Mouse (Mus musculus): ENCODE data around the gene Usp15. TPM values are rescaled to one million over a fixed set of nuclear protein-coding genes. Genes with fewer than 3 reads are reported as not detected.

Usp15 gene
- total and polyA plus RNA-seq, 3 experiments = 65.4 to 124 (median 113) TPM

DNA sequence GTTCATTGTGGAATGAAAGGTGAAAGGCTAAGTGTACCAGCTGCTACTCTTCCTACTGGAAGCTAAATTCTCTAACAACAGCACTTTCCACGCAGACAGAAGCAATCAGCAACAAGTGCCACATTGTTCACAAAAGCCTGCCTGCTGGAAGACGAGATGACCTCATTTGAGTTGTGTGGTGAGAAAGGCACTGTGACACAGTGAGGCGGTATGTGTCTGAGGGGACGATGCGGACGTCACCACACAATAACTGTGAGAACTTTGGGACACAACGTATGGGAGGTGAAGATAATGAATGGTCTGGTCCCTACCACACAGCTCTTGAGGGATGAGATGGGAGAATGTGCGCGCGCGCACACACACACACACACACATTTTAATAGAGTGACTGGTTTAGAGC, 86.2 kb downstream of the Usp15 start:
- Histone ChIP-seq H3K36me3 (replicated peaks in 1 of 2; ENCODE audit: control insufficient read depth in 1 of 2, insufficient read depth in 1 of 2, low read length in 1 of 2) (peaks cover 33 to 59% of the 10 kb centered on the region in 2 experiments), H3K79me2 (replicated peaks; ENCODE audit: control insufficient read depth, extremely low read depth, insufficient read depth, poor library complexity, severe bottlenecking) (no peaks in the 10 kb centered on the region), H3K27ac (ENCODE audit: insufficient read depth, low read depth) (no peak overlapping the region), H3K9ac (ENCODE audit: insufficient read depth, low read depth) (no peak overlapping the region), H3K4me3 (replicated peaks in 1 of 3; ENCODE audit: low read depth in 2 of 3, low read length in 2 of 3, poor library complexity in 1 of 3) (no peak overlapping the region), H3K4me2 (ENCODE audit: insufficient read depth, low read depth, poor library complexity, severe bottlenecking) (no peak overlapping the region), H3K27me3 (replicated peaks) (no peaks in the 10 kb centered on the region), H3K9me3 (replicated peaks; ENCODE audit: low read length) (no peaks in the 10 kb centered on the region), H3K4me1 (ENCODE audit: control insufficient read depth in 1 of 2, insufficient read depth in 2 of 2) (no peaks in the 10 kb centered on the region)
- dilution Hi-C loops (cut with MboI; ENCODE audit: extremely low pct_ligation_motif_present, extremely low pct_unique_long_range_greater_than_20kb, low sequenced_read_pairs) = no loop called here
- no peak for DNase-seq (ENCODE audit: extremely low read depth)
- TF ChIP-seq EP300 (IDR thresholded peaks at IDR 0.05; ENCODE audit: low read length) = no peak
- no peak for TF ChIP-seq NELFE (IDR thresholded peaks at IDR 0.05; ENCODE audit: low read depth, low read length)
- no peak for TF ChIP-seq ELF1 (IDR thresholded peaks at IDR 0.05; ENCODE audit: low read depth, low read length)
- TF ChIP-seq CHD1 (IDR thresholded peaks at IDR 0.05; ENCODE audit: low read depth, low read length) = no peak
- no peak for TF ChIP-seq MAFK (IDR thresholded peaks at IDR 0.05; ENCODE audit: insufficient replicate concordance, low read length)
- TF ChIP-seq SMC3 (IDR thresholded peaks at IDR 0.05; ENCODE audit: low read depth, low read length) = no peak
- no peak for TF ChIP-seq UBTF (IDR thresholded peaks at IDR 0.05; ENCODE audit: low read depth, low read length)
- no peak for TF ChIP-seq MAX (IDR thresholded peaks at IDR 0.05; ENCODE audit: low read length)
- no peak for TF ChIP-seq TBP (conservative IDR thresholded peaks at IDR 0.05; ENCODE audit: low read depth, low read length)
- no peak for TF ChIP-seq MXI1 (IDR thresholded peaks at IDR 0.05; ENCODE audit: low read depth, low read length)
- TF ChIP-seq USF1 (IDR thresholded peaks at IDR 0.05; ENCODE audit: low read depth, low read length) = no peak
- no peak for TF ChIP-seq ZC3H11A (IDR thresholded peaks at IDR 0.05; ENCODE audit: low read depth, low read length)
- TF ChIP-seq POLR2AphosphoS2 (IDR thresholded peaks at IDR 0.05; ENCODE audit: low read depth, low read length) = no peak
- TF ChIP-seq KAT2A (IDR thresholded peaks at IDR 0.05; ENCODE audit: insufficient replicate concordance, low read length) = no peak
- no peak for TF ChIP-seq RAD21 (IDR thresholded peaks at IDR 0.05; ENCODE audit: low read depth, low read length)
- no peak for TF ChIP-seq ZMIZ1 (IDR thresholded peaks at IDR 0.05; ENCODE audit: low read depth, low read length)
- no peak for TF ChIP-seq GABPA (IDR thresholded peaks at IDR 0.05; ENCODE audit: insufficient replicate concordance, low read depth, low read length)
- TF ChIP-seq MEF2A (IDR thresholded peaks at IDR 0.05; ENCODE audit: borderline replicate concordance, low read depth, low read length) = no peak
- TF ChIP-seq NRF1 (IDR thresholded peaks at IDR 0.05; ENCODE audit: low read depth, low read length) = no peak
- TF ChIP-seq RCOR1 (conservative IDR thresholded peaks at IDR 0.05; ENCODE audit: low read depth, low read length) = no peak
- in situ Hi-C loops (cut with MboI; ENCODE audit: low pct_ligation_motif_present, low pct_unique_long_range_greater_than_20kb, low sequenced_read_pairs) = no loop called here

DNA sequence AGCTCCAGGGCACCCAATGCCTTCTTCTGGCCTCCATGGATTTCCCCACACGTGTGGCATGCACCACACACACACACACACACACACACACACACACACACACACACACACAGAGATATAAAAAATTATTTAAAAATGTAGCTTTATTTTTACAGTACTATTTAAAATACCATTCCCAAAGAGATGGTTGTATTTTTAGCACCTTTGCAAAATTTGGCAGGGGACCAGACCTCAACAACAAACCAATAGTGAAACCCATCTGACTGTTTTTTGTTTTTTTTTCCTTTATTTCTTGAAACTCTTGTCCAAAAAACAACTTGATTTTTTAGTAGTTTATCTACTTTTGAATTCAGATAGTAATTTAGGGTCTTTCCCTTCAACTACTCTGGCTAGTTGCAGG, 88.3 kb downstream of the Usp15 start:
- Histone ChIP-seq H3K4me2 (ENCODE audit: insufficient read depth, low read depth, poor library complexity, severe bottlenecking) (no peak overlapping the region), H3K27ac (ENCODE audit: insufficient read depth, low read depth) (no peak overlapping the region), H3K9me3 (replicated peaks; ENCODE audit: low read length) (no peaks in the 10 kb centered on the region), H3K27me3 (replicated peaks) (no peaks in the 10 kb centered on the region), H3K4me1 (ENCODE audit: control insufficient read depth in 1 of 2, insufficient read depth in 2 of 2) (no peaks in the 10 kb centered on the region), H3K4me3 (replicated peaks in 1 of 3; ENCODE audit: low read depth in 2 of 3, low read length in 2 of 3, poor library complexity in 1 of 3) (no peak overlapping the region), H3K79me2 (replicated peaks; ENCODE audit: control insufficient read depth, extremely low read depth, insufficient read depth, poor library complexity, severe bottlenecking) (no peaks in the 10 kb centered on the region), H3K36me3 (replicated peaks in 1 of 2; ENCODE audit: control insufficient read depth in 1 of 2, insufficient read depth in 1 of 2, low read length in 1 of 2) (peaks cover 21 to 42% of the 10 kb centered on the region in 2 experiments), H3K9ac (ENCODE audit: insufficient read depth, low read depth) (no peak overlapping the region)
- dilution Hi-C loops (cut with MboI; ENCODE audit: extremely low pct_ligation_motif_present, extremely low pct_unique_long_range_greater_than_20kb, low sequenced_read_pairs) = no loop called here
- no peak for DNase-seq (ENCODE audit: extremely low read depth)
- TF ChIP-seq NELFE (IDR thresholded peaks at IDR 0.05; ENCODE audit: low read depth, low read length) (no peak), BHLHE40 (IDR thresholded peaks at IDR 0.05; ENCODE audit: low read depth, low read length) (no peak), SMC3 (IDR thresholded peaks at IDR 0.05; ENCODE audit: low read depth, low read length) (no peak), MAX (IDR thresholded peaks at IDR 0.05; ENCODE audit: low read length) (no peak), POLR2AphosphoS2 (IDR thresholded peaks at IDR 0.05; ENCODE audit: low read depth, low read length) (no peak), TBP (conservative IDR thresholded peaks at IDR 0.05; ENCODE audit: low read depth, low read length) (no peak), CHD1 (IDR thresholded peaks at IDR 0.05; ENCODE audit: low read depth, low read length) (no peak), MAZ (IDR thresholded peaks at IDR 0.05; ENCODE audit: low read depth, low read length) (no peak), MEF2A (IDR thresholded peaks at IDR 0.05; ENCODE audit: borderline replicate concordance, low read depth, low read length) (no peak), ZMIZ1 (IDR thresholded peaks at IDR 0.05; ENCODE audit: low read depth, low read length) (no peak), MAFK (IDR thresholded peaks at IDR 0.05; ENCODE audit: insufficient replicate concordance, low read length) (no peak), MXI1 (IDR thresholded peaks at IDR 0.05; ENCODE audit: low read depth, low read length) (no peak), E2F4 (IDR thresholded peaks at IDR 0.05; ENCODE audit: insufficient replicate concordance, low read depth, low read length) (no peak), SIN3A (IDR thresholded peaks at IDR 0.05; ENCODE audit: low read length) (no peak), USF1 (IDR thresholded peaks at IDR 0.05; ENCODE audit: low read depth, low read length) (no peak), KAT2A (IDR thresholded peaks at IDR 0.05; ENCODE audit: insufficient replicate concordance, low read length) (no peak)
- in situ Hi-C loops (cut with MboI; ENCODE audit: low pct_ligation_motif_present, low pct_unique_long_range_greater_than_20kb, low sequenced_read_pairs) = no loop called here

Measured in CH12.LX (cell line).